Mouse (Mus musculus): ENCODE data around the gene Gm49333. TPM values are rescaled to one million over a fixed set of nuclear protein-coding genes. Genes with fewer than 3 reads are reported as not detected.

The Gm49333 gene
- total and polyA plus RNA-seq, 3 experiments = not detected

DNA sequence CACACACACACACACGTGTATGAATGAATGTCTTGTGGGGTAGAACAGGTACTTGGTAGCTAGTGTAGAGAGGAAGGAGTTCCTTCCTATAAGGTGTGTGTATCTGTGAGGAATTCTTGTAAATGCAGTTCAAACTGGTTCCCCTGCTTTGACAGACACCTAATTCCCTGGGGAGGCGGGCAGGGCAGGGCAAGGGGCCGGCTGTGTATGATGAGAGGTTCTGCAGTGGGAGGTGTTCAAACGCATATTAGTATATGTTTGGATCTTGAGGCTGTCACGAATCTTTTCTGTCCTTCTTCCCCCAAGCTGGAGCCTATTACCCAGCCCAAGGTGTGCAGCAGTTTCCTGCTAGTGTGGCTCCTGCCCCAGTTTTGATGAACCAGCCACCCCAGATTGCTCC, 66.0 kb downstream of the Gm49333 start:
- TF ChIP-seq USF2 (IDR thresholded peaks at IDR 0.05; ENCODE audit: borderline replicate concordance in 1 of 2, insufficient read depth in 1 of 2, low read depth in 1 of 2, low read length in 2 of 2) (no peak), ELF1 (IDR thresholded peaks at IDR 0.05; ENCODE audit: low read depth, low read length) (no peak), TAL1 (IDR thresholded peaks at IDR 0.05; ENCODE audit: low read length) (no peak), MAX (IDR thresholded peaks at IDR 0.05; ENCODE audit: low read length) (no peak), MXI1 (IDR thresholded peaks at IDR 0.05; ENCODE audit: low read depth, low read length) (no peak), MAFK (IDR thresholded peaks at IDR 0.05; ENCODE audit: borderline replicate concordance, low read depth, low read length) (no peak)
- Histone ChIP-seq H3K36me3 (ENCODE audit: control insufficient read depth in 1 of 2, insufficient read depth in 2 of 2, low read length in 2 of 2) (peaks cover 50 to 51% of the 10 kb centered on the region in 2 experiments), H3K27ac (ENCODE audit: control insufficient read depth, low read depth, low read length) (peak overlapping the region; percentile 21), H3K4me1 (ENCODE audit: control insufficient read depth in 1 of 2, insufficient read depth in 2 of 2, low read length in 2 of 2) (peaks cover 11 to 35% of the 10 kb centered on the region in 2 experiments), H3K27me3 (ENCODE audit: control insufficient read depth in 1 of 2, insufficient read depth in 2 of 2, low read length in 2 of 2) (no peaks in the 10 kb centered on the region), H3K9me3 (replicated peaks; ENCODE audit: insufficient read depth, low read length) (no peaks in the 10 kb centered on the region), H3K9ac (ENCODE audit: control insufficient read depth, low read depth, low read length, poor library complexity, severe bottlenecking) (0 out of 2 replicates have a peak overlapping the region, but pooled peaks have one; percentile 17), H3K79me2 (ENCODE audit: control insufficient read depth, insufficient read depth, low read length, poor library complexity) (peaks cover 64% of the 10 kb centered on the region), H3K4me3 (ENCODE audit: control insufficient read depth in 1 of 2, insufficient read depth in 1 of 2, low read depth in 2 of 2, low read length in 2 of 2) (no peak overlapping the region)
- DNase-seq (ENCODE audit: low read depth, low spot score) = no peak

DNA sequence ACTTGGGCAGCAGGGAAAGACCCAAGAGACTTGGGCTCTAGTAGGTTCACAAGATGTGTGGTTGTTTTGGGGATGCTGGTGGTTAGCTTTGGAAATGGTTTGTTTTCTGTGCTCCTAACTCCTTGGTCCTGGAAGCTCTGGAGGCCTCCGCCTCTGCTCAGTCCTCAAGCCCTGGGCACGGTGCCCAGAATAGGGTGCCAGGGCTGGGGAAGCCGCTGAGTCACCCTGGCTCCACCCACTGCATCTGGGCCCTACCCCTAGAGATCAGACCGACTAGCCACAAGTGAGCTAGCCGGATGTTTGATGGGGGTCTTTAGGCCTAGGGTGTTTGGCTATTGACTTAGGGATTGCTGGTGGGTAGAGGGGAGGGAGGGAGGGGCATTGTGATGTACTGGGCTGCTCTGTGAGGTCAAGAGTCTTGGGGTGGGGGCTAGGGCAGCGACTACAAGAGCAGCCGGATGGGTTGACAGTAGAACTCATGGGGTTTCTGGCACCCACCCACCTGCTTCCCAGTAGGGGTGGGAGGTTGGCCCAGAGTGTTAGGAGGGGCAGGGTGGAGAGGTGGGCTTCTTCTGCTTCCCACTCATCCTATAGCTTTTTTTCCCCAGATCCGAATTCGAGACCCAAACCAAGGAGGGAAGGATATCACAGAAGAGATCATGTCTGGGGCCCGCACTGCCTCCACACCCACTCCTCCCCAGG, 66.7 kb downstream of the Gm49333 start:
- DNase-seq (ENCODE audit: low read depth, low spot score) = peak; percentile 91

DNA sequence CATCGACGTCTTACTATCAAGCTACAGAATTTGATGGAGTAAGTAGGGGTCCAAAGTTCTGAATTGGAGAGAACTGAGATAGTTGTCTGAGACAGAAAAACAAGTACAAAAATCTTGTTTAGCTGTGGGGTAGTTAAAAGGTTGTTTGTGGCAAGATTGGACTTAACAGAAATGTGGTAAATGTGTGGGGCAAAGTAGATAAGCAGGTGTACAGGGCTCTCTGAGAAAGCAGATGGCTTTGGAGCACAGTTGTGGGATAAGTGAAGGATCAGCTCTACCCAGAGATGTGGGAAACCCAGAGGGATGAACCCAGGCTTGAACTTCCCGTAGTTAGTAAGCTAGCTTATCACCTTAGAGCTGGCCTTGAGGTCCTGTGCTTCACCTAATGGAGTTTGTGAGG, 79.4 kb downstream of the Gm49333 start:
- Histone ChIP-seq H3K9ac (ENCODE audit: control insufficient read depth, low read depth, low read length, poor library complexity, severe bottlenecking) (no peak overlapping the region), H3K36me3 (ENCODE audit: control insufficient read depth in 1 of 2, insufficient read depth in 2 of 2, low read length in 2 of 2) (peaks cover 5 to 26% of the 10 kb centered on the region in 2 experiments; a peak in 3 of 4 replicates), H3K27ac (ENCODE audit: control insufficient read depth, low read depth, low read length) (no peak overlapping the region), H3K27me3 (ENCODE audit: control insufficient read depth in 1 of 2, insufficient read depth in 2 of 2, low read length in 2 of 2) (no peaks in the 10 kb centered on the region), H3K79me2 (ENCODE audit: control insufficient read depth, insufficient read depth, low read length, poor library complexity) (no peaks in the 10 kb centered on the region), H3K4me1 (ENCODE audit: control insufficient read depth in 1 of 2, insufficient read depth in 2 of 2, low read length in 2 of 2) (no peaks in the 10 kb centered on the region), H3K4me3 (ENCODE audit: control insufficient read depth in 1 of 2, insufficient read depth in 1 of 2, low read depth in 2 of 2, low read length in 2 of 2) (no peak overlapping the region), H3K9me3 (replicated peaks; ENCODE audit: insufficient read depth, low read length) (no peaks in the 10 kb centered on the region)
- peak; percentile 50 for DNase-seq (ENCODE audit: low read depth, low spot score)
- TF ChIP-seq MYB (IDR thresholded peaks at IDR 0.05; ENCODE audit: low read depth, low read length) = peak; percentile 47; the same call in 1 of the 2 replicates
- peak; percentile 23; the same call in 1 of the 2 replicates for TF ChIP-seq MXI1 (IDR thresholded peaks at IDR 0.05; ENCODE audit: low read depth, low read length)
- peak in 1 of 2 experiments; percentile 48; a peak in 1 of 4 replicates for TF ChIP-seq POLR2A (IDR thresholded peaks at IDR 0.05; ENCODE audit: control insufficient read depth in 1 of 2, insufficient read depth in 1 of 2, low read depth in 1 of 2, low read length in 2 of 2, poor library complexity in 1 of 2)
- TF ChIP-seq ZNF384 (IDR thresholded peaks at IDR 0.05; ENCODE audit: low read depth, low read length) = no peak
- no peak for TF ChIP-seq ZC3H11A (IDR thresholded peaks at IDR 0.05; ENCODE audit: low read depth, low read length)
- TF ChIP-seq GATA1 (IDR thresholded peaks at IDR 0.05; ENCODE audit: low read depth, low read length) = peak; percentile 17; the same call in 1 of the 2 replicates
- TF ChIP-seq RCOR1 (IDR thresholded peaks at IDR 0.05; ENCODE audit: low read depth, low read length) = peak; percentile 51
- peak; percentile 36; the same call in 1 of the 2 replicates for TF ChIP-seq ETS1 (IDR thresholded peaks at IDR 0.05; ENCODE audit: low read depth, low read length)
- peak; percentile 61 for TF ChIP-seq TAL1 (IDR thresholded peaks at IDR 0.05; ENCODE audit: low read length)
- TF ChIP-seq POLR2AphosphoS2 (IDR thresholded peaks at IDR 0.05; ENCODE audit: low read length) = no peak; the same call in 1 of the 2 replicates
- TF ChIP-seq ZMIZ1 (IDR thresholded peaks at IDR 0.05; ENCODE audit: low read depth, low read length) = 0 out of 2 replicates have a peak, but pooled peaks have one; percentile 21
- TF ChIP-seq EP300 (IDR thresholded peaks at IDR 0.05; ENCODE audit: low read depth in 1 of 2, low read length in 2 of 2) = peak; percentile 52 to 56; a peak in 2 of 4 replicates
- no peak for TF ChIP-seq GABPA (IDR thresholded peaks at IDR 0.05; ENCODE audit: low read depth, low read length)
- no peak for TF ChIP-seq ZKSCAN1 (IDR thresholded peaks at IDR 0.05; ENCODE audit: low read depth, low read length)
- peak; percentile 82 for TF ChIP-seq TCF12 (IDR thresholded peaks at IDR 0.05; ENCODE audit: low read depth, low read length)
- TF ChIP-seq BHLHE40 (IDR thresholded peaks at IDR 0.05; ENCODE audit: borderline replicate concordance, low read depth, low read length) = no peak

More for the DNA sequence above, 66.7 kb downstream of the Gm49333 start:
- H3K9me3 ChIP-seq (replicated peaks; ENCODE audit: insufficient read depth, low read length) = no peaks in the 10 kb centered on the region
- H3K79me2 ChIP-seq (ENCODE audit: control insufficient read depth, insufficient read depth, low read length, poor library complexity) = peaks cover 58% of the 10 kb centered on the region
- H3K27me3 ChIP-seq (ENCODE audit: control insufficient read depth in 1 of 2, insufficient read depth in 2 of 2, low read length in 2 of 2) = no peaks in the 10 kb centered on the region
- H3K27ac ChIP-seq (ENCODE audit: control insufficient read depth, low read depth, low read length) = peak overlapping the region; percentile 21; the same call in 1 of the 2 replicates
- no peak overlapping the region for H3K4me3 ChIP-seq (ENCODE audit: control insufficient read depth in 1 of 2, insufficient read depth in 1 of 2, low read depth in 2 of 2, low read length in 2 of 2)
- 0 out of 2 replicates have a peak overlapping the region, but pooled peaks have one; percentile 17 for H3K9ac ChIP-seq (ENCODE audit: control insufficient read depth, low read depth, low read length, poor library complexity, severe bottlenecking)
- peaks cover 11 to 35% of the 10 kb centered on the region in 2 experiments for H3K4me1 ChIP-seq (ENCODE audit: control insufficient read depth in 1 of 2, insufficient read depth in 2 of 2, low read length in 2 of 2)
- TF ChIP-seq EP300 (IDR thresholded peaks at IDR 0.05; ENCODE audit: low read depth in 1 of 2, low read length in 2 of 2) (peak in 1 of 2 experiments; percentile 36; a peak in 1 of 4 replicates), GABPA (IDR thresholded peaks at IDR 0.05; ENCODE audit: low read depth, low read length) (0 out of 2 replicates have a peak, but pooled peaks have one; percentile 14), ELF1 (IDR thresholded peaks at IDR 0.05; ENCODE audit: low read depth, low read length) (no peak), ETS1 (IDR thresholded peaks at IDR 0.05; ENCODE audit: low read depth, low read length) (peak; percentile 39; the same call in 1 of the 2 replicates), ZC3H11A (IDR thresholded peaks at IDR 0.05; ENCODE audit: low read depth, low read length) (no peak), CHD1 (IDR thresholded peaks at IDR 0.05; ENCODE audit: low read depth, low read length) (no peak), SIN3A (IDR thresholded peaks at IDR 0.05; ENCODE audit: low read length) (peak; percentile 47; the same call in 1 of the 2 replicates), E2F4 (IDR thresholded peaks at IDR 0.05; ENCODE audit: borderline replicate concordance, low read depth, low read length) (no peak), POLR2AphosphoS2 (IDR thresholded peaks at IDR 0.05; ENCODE audit: low read length) (peak; percentile 38; the same call in 1 of the 2 replicates)
- H3K36me3 ChIP-seq (ENCODE audit: control insufficient read depth in 1 of 2, insufficient read depth in 2 of 2, low read length in 2 of 2) = peaks cover 50 to 54% of the 10 kb centered on the region in 2 experiments

Measured in MEL (cell line).